Mouse (Mus musculus) heart, embryonic 13.5 days (tissue): Measurements from ENCODE around the gene Olfr1418. TPM values are rescaled to one million over a fixed set of nuclear protein-coding genes. Genes with fewer than 3 reads are reported as not detected.

Experiments used
- ATAC-seq: fragments of 200-750 bp; cut with Nextera tagmentation; 2 replicates; pipeline ENCODE4 v1.8.0; 2017; ENCODE audit warnings: moderate TSS enrichment; ENCODE audit not compliant: insufficient number of reproducible peaks, low FRiP score, low TSS enrichment; ENCODE audit errors: extremely low read depth
- H3K27ac ChIP-seq: fragments of 300-500 bp; sonication (generic); replicated peaks from 2 replicates; pipeline ENCODE4 v1.5.1; 2015; ENCODE audit warnings: moderate library complexity, mild to moderate bottlenecking, inconsistent platforms
- H3K27me3 ChIP-seq: fragments of 300-500 bp; sonication (generic); replicated peaks from 2 replicates; pipeline ENCODE4 v1.6.1; 2015; ENCODE audit warnings: mild to moderate bottlenecking, inconsistent platforms
- H3K36me3 ChIP-seq: fragments of 300-500 bp; sonication (generic); 2 replicates; pipeline ENCODE4 v1.6.1; 2015; ENCODE audit warnings: mild to moderate bottlenecking, inconsistent platforms
- H3K4me1 ChIP-seq: fragments of 300-500 bp; sonication (generic); 2 replicates; pipeline ENCODE4 v1.6.1; 2015; ENCODE audit warnings: inconsistent platforms
- H3K4me2 ChIP-seq: fragments of 300-500 bp; sonication (generic); 2 replicates; pipeline ENCODE4 v1.6.1; 2015; ENCODE audit warnings: inconsistent platforms, mild to moderate bottlenecking, moderate library complexity
- H3K4me3 ChIP-seq: fragments of 300-500 bp; sonication (generic); 2 replicates; pipeline ENCODE4 v1.5.1; 2015; ENCODE audit warnings: moderate library complexity, mild to moderate bottlenecking, inconsistent platforms
- H3K9ac ChIP-seq: fragments of 300-500 bp; sonication (generic); 2 replicates; pipeline ENCODE4 v1.6.1; 2015; ENCODE audit warnings: inconsistent platforms, mild to moderate bottlenecking, moderate library complexity
- H3K9me3 ChIP-seq: fragments of 300-500 bp; sonication (generic); 2 replicates; pipeline ENCODE4 v1.6.1; 2016; ENCODE audit warnings: inconsistent platforms
- WGBS: fragments of 180-500 bp; shearing (Covaris S2); methylation state at CpG from one replicate; pipeline ENCODE4 v1.1.7; 2015; ENCODE audit warnings: mixed read lengths; 5-methylcytosine and 5-hydroxymethylcytosine counted together
- polyA plus RNA-seq: library from polyadenylated mRNA; unstranded; fragments of >200 nt; fragmentation: Nextera tagmentation; extraction: Ambion mirVana; gene quantifications from 2 replicates; pipeline ENCODE4 v1.2.1, GENCODE M21; 2015

The Olfr1418 gene
- polyA plus RNA-seq, 1 experiment from 2014 or later: not detected

DNA sequence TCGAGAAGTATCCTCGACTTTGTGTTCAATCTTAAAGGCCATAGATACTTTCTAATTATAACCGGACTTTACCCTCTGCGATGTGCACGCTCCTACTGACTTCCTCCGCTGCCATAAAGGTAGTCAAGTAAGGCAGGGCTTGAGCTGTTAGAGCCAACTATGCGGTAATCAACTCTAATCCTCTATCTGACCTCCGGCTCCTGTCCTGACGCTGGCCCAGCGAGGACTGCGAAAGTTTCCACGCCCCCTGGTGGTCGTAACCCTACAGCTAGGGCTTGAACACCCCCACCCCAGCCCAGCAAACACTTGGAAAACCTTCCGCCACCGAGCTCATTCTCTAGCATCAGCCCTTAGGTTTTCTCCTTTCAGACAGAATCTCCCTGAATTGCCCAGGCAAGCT is 41.1 kb downstream of the Olfr1418 start:
- peak overlapping the region; percentile 78 for H3K4me3 ChIP-seq
- no peaks in the 10 kb centered on the region for H3K36me3 ChIP-seq
- WGBS: under 1% methylated on average over 15 of the region's 15 CpGs
- peak overlapping the region; percentile 98 for H3K4me2 ChIP-seq
- H3K9me3 ChIP-seq: no peaks in the 10 kb centered on the region
- peak overlapping the region; percentile 88 for H3K9ac ChIP-seq
- no peak for ATAC-seq
- peaks cover 13% of the 10 kb centered on the region for H3K27me3 ChIP-seq
- no peak overlapping the region for H3K27ac ChIP-seq
- H3K4me1 ChIP-seq: peaks cover 29% of the 10 kb centered on the region

GRCm38 (mm10) chr19:11819143-11819700 is 41.6 kb downstream of the Olfr1418 start, which contains the start of gene Stx3:
Gene Stx3 (minus strand): TSS chr19:11819403.
- Histone ChIP-seq H3K27me3 (peaks cover 13% of the 10 kb centered on the region), H3K4me3 (peak within 1 kb of the TSS; percentile 78), H3K27ac (no peak within 1 kb of the TSS), H3K9me3 (no peaks in the 10 kb centered on the region), H3K4me1 (peaks cover 29% of the 10 kb centered on the region), H3K9ac (peak within 1 kb of the TSS; percentile 88), H3K36me3 (no peaks in the 10 kb centered on the region), H3K4me2 (peak within 1 kb of the TSS; percentile 98)
- ATAC-seq: no peak
- under 1% methylated on average over 20 of the region's 20 CpGs for WGBS

DNA sequence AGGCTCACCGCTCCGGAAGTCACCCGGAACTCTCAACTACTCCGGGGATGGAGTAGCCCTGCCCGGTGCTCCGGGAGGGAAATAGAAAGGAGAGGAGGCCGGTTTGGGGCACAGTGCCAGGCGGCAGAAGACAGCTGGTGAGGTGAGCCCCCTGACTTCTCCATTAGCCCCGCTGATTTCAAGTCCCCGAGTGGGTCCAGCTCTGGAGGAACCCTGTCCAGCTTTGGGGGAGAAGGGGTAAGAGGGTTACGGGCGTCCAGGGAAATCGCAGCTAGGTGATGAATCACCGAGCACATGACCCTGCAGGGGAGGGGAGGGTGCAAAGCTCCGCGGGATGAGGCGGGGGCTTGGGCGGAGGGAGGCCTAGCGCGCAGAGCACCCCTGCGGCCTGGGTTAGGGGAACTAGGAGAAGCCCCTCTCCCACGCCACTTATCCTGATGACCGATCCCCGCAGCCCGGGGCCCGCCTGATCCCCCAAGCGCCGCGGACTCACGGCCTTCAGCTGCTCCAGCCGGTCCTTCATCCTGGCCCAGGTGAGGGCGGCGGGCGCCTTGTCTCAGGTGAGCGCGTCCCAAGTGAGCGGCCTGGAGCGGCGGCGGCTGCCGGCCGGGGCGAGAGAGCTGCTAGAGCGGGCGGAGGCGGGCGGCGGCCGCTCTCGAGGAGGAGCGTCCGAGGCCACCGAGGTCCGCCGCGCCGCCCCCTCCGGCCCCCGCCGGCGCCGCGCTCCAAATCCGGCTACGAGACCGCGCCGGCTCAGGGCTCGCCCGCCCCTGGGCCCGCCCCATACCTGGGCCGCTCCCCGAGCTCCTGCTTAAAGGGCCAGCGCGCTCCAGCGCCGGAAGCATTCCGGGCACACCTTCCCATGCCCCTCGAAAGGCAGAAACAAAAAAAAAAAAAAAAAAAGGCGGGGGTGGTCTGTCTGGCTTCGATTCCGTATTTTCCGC is 42.4 kb downstream of the Olfr1418 start:
- Histone ChIP-seq H3K4me3 (peak overlapping the region; percentile 78), H3K27ac (no peak overlapping the region)
- under 1% methylated on average over 57 of the region's 83 CpGs for WGBS

GRCm38 (mm10) chr19:11817586-11817985 is 43.3 kb downstream of the Olfr1418 start:
- Histone ChIP-seq H3K9me3 (no peaks in the 10 kb centered on the region), H3K27ac (no peak overlapping the region), H3K4me2 (peak overlapping the region; percentile 98), H3K36me3 (no peaks in the 10 kb centered on the region), H3K27me3 (peaks cover 13% of the 10 kb centered on the region), H3K9ac (no peak overlapping the region), H3K4me1 (peaks cover 37% of the 10 kb centered on the region), H3K4me3 (peak overlapping the region; percentile 78)
- 15% methylated on average over 5 of the region's 5 CpGs for WGBS
- ATAC-seq: no peak

More for the DNA sequence above, 42.4 kb downstream of the Olfr1418 start:
- Histone ChIP-seq H3K4me1 (peaks cover 35% of the 10 kb centered on the region), H3K9ac (peak overlapping the region; percentile 88), H3K36me3 (no peaks in the 10 kb centered on the region), H3K4me2 (peak overlapping the region; percentile 98), H3K27me3 (peaks cover 13% of the 10 kb centered on the region), H3K9me3 (no peaks in the 10 kb centered on the region)
- peak; percentile 69; the same call in 1 of the 2 replicates for ATAC-seq

DNA sequence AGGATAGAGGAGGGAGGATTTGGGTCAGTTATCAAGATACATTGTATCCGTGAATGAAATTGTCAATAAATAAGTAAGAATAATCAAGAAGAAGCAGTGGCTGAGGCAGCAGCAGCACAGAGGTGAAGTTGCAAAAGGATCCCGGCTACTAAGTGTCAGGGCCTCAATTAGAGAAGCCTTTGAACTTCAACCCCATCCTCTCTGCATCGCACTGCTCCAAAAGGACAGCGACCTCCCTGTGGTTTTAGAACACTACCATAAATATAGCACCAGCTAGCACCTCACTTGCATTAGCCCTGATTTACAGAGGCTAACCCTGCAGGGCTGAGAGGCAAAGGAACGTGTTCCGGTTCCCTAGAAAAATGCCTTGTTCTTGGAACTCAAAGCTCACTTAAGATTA is 44.2 kb downstream of the Olfr1418 start:
- H3K27ac ChIP-seq: no peak overlapping the region
- H3K9me3 ChIP-seq: no peaks in the 10 kb centered on the region
- no peak overlapping the region for H3K9ac ChIP-seq
- WGBS: 31% methylated on average over 6 of the region's 6 CpGs
- H3K4me3 ChIP-seq: no peak overlapping the region
- peaks cover 43% of the 10 kb centered on the region for H3K4me1 ChIP-seq
- no peaks in the 10 kb centered on the region for H3K36me3 ChIP-seq
- peaks cover 13% of the 10 kb centered on the region for H3K27me3 ChIP-seq
- no peak for ATAC-seq
- no peak overlapping the region for H3K4me2 ChIP-seq

DNA sequence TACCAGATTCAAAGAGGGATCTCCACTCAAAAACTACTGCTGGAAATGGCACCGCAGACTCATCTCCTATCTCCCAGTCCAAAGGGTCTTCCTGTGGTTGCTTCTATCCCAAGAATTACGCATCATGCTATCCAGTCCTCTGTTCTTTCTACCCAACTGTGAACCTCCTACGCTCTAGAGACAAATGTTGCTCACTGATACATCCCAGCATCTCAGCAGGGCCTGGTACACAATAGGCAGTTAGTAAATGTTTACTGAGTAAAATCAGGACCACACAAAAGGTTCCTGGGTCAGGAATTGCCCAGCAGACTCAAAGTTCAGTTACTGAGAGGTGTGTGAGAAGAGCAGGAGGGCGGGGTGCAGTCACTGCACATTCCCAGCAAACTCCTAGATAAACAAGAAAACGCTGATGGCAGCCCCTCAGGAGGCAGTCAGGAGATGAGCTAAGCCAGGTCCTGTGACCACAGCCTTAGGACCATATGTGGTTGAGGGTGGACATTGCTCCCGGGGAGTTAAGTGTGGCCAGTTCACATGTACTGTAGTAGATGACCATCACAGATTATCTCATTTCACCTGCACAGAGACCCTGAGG is 46.0 kb downstream of the Olfr1418 start:
- no peak overlapping the region for H3K27ac ChIP-seq
- H3K4me1 ChIP-seq: peaks cover 42% of the 10 kb centered on the region
- peaks cover 13% of the 10 kb centered on the region for H3K27me3 ChIP-seq
- 63% methylated on average over 6 of the region's 6 CpGs for WGBS
- no peak overlapping the region for H3K4me3 ChIP-seq
- no peak for ATAC-seq
- no peaks in the 10 kb centered on the region for H3K9me3 ChIP-seq
- no peak overlapping the region for H3K4me2 ChIP-seq
- H3K36me3 ChIP-seq: no peaks in the 10 kb centered on the region
- no peak overlapping the region for H3K9ac ChIP-seq

- peaks cover 13% of the 10 kb centered on the region for H3K27me3 ChIP-seq
- H3K4me2 ChIP-seq: peak overlapping the region; percentile 27
- WGBS: 15% methylated on average over 8 of the region's 8 CpGs
- peaks cover 37% of the 10 kb centered on the region for H3K4me1 ChIP-seq
- H3K27ac ChIP-seq: peak overlapping the region; percentile 52
- H3K9ac ChIP-seq: no peak overlapping the region
- no peak overlapping the region for H3K4me3 ChIP-seq
- ATAC-seq: no peak
- no peaks in the 10 kb centered on the region for H3K9me3 ChIP-seq
- no peaks in the 10 kb centered on the region for H3K36me3 ChIP-seq
Observed at GRCm38 (mm10) chr19:11813649-11814048, 47.2 kb downstream of the Olfr1418 start.

- H3K4me1 ChIP-seq: peaks cover 37% of the 10 kb centered on the region
- 64% methylated on average over 4 of the region's 4 CpGs for WGBS
- ATAC-seq: no peak
Observed at GRCm38 (mm10) chr19:11813136-11813535, 47.7 kb downstream of the Olfr1418 start.

DNA sequence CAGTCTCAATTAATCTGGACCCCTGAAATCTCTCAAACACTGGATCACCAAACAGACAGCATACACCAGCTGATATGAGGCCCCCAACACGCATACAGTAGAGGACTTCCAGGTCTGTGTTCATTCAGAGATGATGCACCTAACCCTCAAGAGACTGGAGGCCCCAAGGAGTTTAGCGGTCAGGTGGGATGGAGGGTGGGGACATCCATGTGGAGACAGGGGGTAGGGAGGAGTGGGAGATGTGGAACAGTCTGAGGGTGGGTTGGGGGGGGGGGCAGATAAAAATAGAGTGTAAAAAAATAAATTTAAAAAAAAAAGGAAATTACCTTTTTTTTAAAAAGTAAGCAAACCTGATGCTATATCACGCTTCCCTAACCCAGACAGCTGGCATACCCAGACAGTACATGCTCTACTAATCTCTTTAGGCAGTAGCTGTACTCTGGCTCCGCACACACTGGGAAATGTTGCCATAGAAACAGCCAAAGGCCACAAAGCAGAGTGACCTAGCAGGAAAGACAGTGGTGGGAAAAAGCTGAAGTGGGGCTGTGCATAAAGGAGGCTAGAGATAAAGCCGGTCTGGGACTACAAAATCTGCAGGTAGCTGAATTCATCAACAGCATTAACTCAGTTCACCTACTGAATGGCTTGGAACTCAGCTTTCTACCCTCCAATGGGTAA is 49.0 kb downstream of the Olfr1418 start:
- H3K27me3 ChIP-seq: peaks cover 10% of the 10 kb centered on the region
- no peak overlapping the region for H3K9ac ChIP-seq
- no peaks in the 10 kb centered on the region for H3K9me3 ChIP-seq
- no peak overlapping the region for H3K4me3 ChIP-seq
- H3K36me3 ChIP-seq: no peaks in the 10 kb centered on the region
- WGBS: 51% methylated on average over 5 of the region's 5 CpGs
- ATAC-seq: no peak; the same call in 1 of the 2 replicates
- no peak overlapping the region; the same call in 1 of the 2 replicates for H3K27ac ChIP-seq
- peaks cover 24% of the 10 kb centered on the region for H3K4me1 ChIP-seq
- H3K4me2 ChIP-seq: no peak overlapping the region

More at GRCm38 (mm10) chr19:11813136-11813535, 47.7 kb downstream of the Olfr1418 start:
- Histone ChIP-seq H3K4me3 (no peak overlapping the region), H3K36me3 (no peaks in the 10 kb centered on the region), H3K4me2 (no peak overlapping the region), H3K9ac (no peak overlapping the region), H3K9me3 (no peaks in the 10 kb centered on the region), H3K27me3 (peaks cover 13% of the 10 kb centered on the region), H3K27ac (peak overlapping the region; percentile 32; the same call in 1 of the 2 replicates)

- H3K36me3 ChIP-seq: no peaks in the 10 kb centered on the region
- ATAC-seq: no peak
- 62% methylated on average over 1 of the region's 1 CpGs for WGBS
- peaks cover 22% of the 10 kb centered on the region for H3K4me1 ChIP-seq
- H3K4me2 ChIP-seq: no peak overlapping the region
- no peak overlapping the region for H3K4me3 ChIP-seq
- H3K27ac ChIP-seq: no peak overlapping the region
- no peaks in the 10 kb centered on the region for H3K9me3 ChIP-seq
- no peak overlapping the region for H3K9ac ChIP-seq
- peaks cover under 1% of the 10 kb centered on the region; the same call in 1 of the 2 replicates for H3K27me3 ChIP-seq
Observed at GRCm38 (mm10) chr19:11810856-11811255, 50.0 kb downstream of the Olfr1418 start.
